Mouse (Mus musculus): ENCODE results near the gene Carm1.

DNA sequence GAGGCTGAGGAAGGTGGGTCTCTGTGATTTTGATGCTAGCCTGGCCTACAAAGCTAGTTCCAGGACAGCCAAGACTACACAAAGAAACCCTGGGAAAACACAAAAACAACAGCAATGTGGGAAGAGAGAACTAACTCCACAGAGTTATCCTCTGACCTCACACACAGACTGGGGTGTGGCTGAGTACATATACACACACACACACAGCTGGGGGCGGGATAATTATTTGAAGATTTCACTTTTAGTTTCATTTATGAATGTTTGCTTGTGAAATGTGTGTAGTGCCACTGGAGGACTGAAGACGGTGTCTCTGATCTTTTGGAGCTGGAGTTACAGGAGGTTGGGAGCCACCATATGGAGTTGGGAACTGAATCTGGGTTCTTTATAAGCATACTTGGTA, 54.4 kb downstream of the Carm1 start:
- no peak for TF ChIP-seq POLR2A (IDR thresholded peaks at IDR 0.05; ENCODE audit: insufficient read depth, low read depth, low read length)
- no peak for TF ChIP-seq CTCF (IDR thresholded peaks at IDR 0.05; ENCODE audit: insufficient read depth, low read depth, low read length)
